Mouse (Mus musculus) liver, adult 2 months (tissue): ENCODE data around the gene Pde9a.

Experiments
- CTCF ChIP-seq: fragments of 200-500 bp; IDR thresholded peaks from 2 replicates; pipeline ENCODE4 v1.5.1; 2011; ENCODE audit warnings: low read depth, low read length, control low read depth
- POLR2A ChIP-seq: fragments of 200-500 bp; IDR thresholded peaks from 2 replicates; pipeline ENCODE4 v1.6.1; 2011; ENCODE audit warnings: low read length, control low read depth; ENCODE audit not compliant: insufficient read depth; ENCODE audit errors: extremely low read depth

DNA sequence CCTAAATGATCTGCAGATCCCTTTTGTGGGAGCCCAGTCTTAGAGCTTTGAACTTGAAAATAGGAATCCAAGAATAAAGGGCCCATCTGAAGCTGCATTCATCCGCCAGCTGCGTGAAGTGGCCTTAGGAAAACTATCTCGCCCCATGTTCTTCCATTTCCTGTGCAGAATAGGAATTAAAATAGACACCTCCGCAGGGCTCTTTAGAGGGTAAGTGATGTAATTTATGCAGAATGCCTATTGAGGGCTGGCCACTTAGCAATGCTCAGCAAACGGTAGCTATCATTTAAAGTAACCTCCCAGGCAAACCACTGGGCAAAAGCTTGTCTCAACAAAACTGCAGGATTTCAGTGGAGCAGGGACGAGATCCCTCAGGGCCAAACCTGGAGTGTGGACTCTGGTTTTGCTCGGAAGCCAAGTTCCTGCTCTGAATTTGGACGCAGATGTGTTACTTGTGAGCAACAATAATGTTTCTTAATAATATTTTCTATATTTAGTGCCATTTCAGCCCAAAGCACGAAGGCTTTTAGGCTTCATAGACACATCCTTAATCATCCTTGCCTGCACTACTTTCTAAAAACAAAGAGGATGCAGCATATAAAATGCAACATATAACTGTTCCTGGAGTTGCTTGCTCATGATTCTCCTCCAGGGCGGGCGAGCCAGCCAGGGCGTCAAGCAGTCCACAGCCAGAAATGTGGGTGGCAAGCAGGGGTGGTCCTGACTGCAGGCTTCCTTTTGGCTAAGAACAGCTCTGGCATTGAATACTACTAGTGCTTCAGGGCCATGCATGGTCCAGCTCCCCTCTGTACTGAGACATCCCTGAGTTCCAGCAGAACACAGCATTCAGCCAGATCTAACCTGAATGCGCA is 40.1 kb downstream of the Pde9a start:
- TF ChIP-seq CTCF (no peak), POLR2A (no peak)
